ENCODE assay signal across 23 mouse cellular contexts in the genomic region with DNA sequence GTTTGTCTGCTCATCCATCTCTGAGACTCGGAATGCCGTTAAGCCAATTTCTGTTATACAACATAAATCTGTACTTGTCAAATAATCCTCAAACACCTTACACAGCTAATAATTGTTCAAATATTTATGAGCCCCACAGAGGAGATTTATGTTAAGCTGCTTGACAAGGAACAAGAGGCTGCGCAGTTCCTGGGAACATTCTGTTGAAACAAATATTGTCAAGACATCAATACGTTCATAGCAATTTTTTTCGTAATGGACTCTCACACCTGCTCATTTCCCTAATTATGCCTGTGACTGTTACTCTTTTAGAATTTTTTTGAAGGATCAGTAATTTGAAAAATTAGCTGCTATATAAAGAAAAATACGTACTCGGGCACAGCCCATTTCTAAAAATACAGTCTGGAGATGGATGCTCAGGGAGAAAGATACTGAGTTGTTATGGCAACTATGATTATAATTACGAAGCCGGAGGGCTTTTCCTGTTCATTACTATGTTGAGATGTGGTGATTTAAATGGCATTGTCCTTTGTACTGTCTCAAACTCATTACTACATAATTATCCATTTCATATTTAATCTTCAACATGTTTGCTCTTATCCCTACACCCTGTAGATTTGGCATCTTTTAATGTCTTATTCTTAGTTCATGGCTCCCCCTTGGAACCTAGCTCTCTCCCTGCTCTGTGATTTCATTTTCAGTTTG. TPM values are rescaled to one million over a fixed set of nuclear protein-coding genes. Genes with fewer than 3 reads are reported as not detected.
A peak's percentile ranks its signal among the peaks of the same experiment; 100 is the strongest.
DNase-seq lines count a peak whose midpoint lies in the region; ATAC-seq and TF ChIP-seq lines count a peak whose summit lies in the region.
"Had no signal": no experiment of that assay in that cellular context is flagged by ENCODE, and none has a peak within 500 bp of the region (broad histone marks: within the 10 kb centered on the region; RNA-seq: fewer than 3 reads in every experiment).

No protein-coding gene starts in this region.

- H3K9me3 ChIP-seq in forebrain, embryonic 12.5 days, result no peaks in the 10 kb centered on the region
- no peaks in the 10 kb centered on the region for H3K9me3 ChIP-seq in forebrain, embryonic 11.5 days (ENCODE audit: control insufficient read depth, low read length)
- H3K9me3 ChIP-seq in midbrain, embryonic 14.5 days (ENCODE audit: control insufficient read depth, low read length), result no peaks in the 10 kb centered on the region
- no peaks in the 10 kb centered on the region for H3K9me3 ChIP-seq in midbrain, embryonic 10.5 days (replicated peaks)
- H3K9me3 ChIP-seq in hindbrain, postnatal 0 days (ENCODE audit: low read length), result no peaks in the 10 kb centered on the region
- no peaks in the 10 kb centered on the region for H3K9me3 ChIP-seq in embryonic facial prominence, embryonic 10.5 days
- H3K9me3 ChIP-seq: heart, embryonic 13.5 days; intestine, embryonic 15.5 days; lung, embryonic 15.5 days; midbrain, embryonic 12.5 days had no signal

- H3K4me1 ChIP-seq in forebrain, embryonic 12.5 days, result peaks cover 19% of the 10 kb centered on the region
- peaks cover 7% of the 10 kb centered on the region; the same call in 1 of the 2 replicates for H3K4me1 ChIP-seq in forebrain, embryonic 11.5 days (replicated peaks; ENCODE audit: control insufficient read depth, insufficient read depth, low read length)
- peaks cover 21% of the 10 kb centered on the region for H3K4me1 ChIP-seq in midbrain, embryonic 14.5 days (ENCODE audit: control insufficient read depth, insufficient read depth, low read length)
- H3K4me1 ChIP-seq in midbrain, embryonic 10.5 days, result peaks cover 24% of the 10 kb centered on the region
- H3K4me1 ChIP-seq in hindbrain, postnatal 0 days (ENCODE audit: insufficient read depth, low read length), result peaks cover 16% of the 10 kb centered on the region
- peaks cover 17% of the 10 kb centered on the region for H3K4me1 ChIP-seq in embryonic facial prominence, embryonic 10.5 days

- DNase-seq in forebrain, embryonic 11.5 days (ENCODE audit: low spot score), result no peak
- DNase-seq in midbrain, embryonic 14.5 days, result peak; percentile 72
- no peak for DNase-seq in midbrain, embryonic 10.5 days (ENCODE audit: low spot score)
- DNase-seq in hindbrain, postnatal 0 days (ENCODE audit: low spot score), result peak; percentile 53
- DNase-seq in telencephalon, adult 2 months (ENCODE audit: low read depth, low spot score), result peak; percentile 60
- DNase-seq in urinary bladder, postnatal 14 days (ENCODE audit: low spot score), result no peak
- DNase-seq in embryonic facial prominence, embryonic 10.5 days (ENCODE audit: low spot score), result no peak
- DNase-seq: adrenal gland, postnatal 10 days; cerebellum, adult 11-12 months; cerebellum, postnatal 14 days; embryo, embryonic 11 days; heart, adult 11 months; kidney, postnatal 36 days; lung, postnatal 4 days; spleen, adult 18-20 months; thymus, postnatal 36 days had no signal

- H3K9ac ChIP-seq in forebrain, embryonic 12.5 days, result no peak overlapping the region
- H3K9ac ChIP-seq in forebrain, embryonic 11.5 days (ENCODE audit: low read length), result no peak overlapping the region
- H3K9ac ChIP-seq in midbrain, embryonic 14.5 days (replicated peaks; ENCODE audit: low read length), result no peak overlapping the region
- H3K9ac ChIP-seq in hindbrain, postnatal 0 days (replicated peaks; ENCODE audit: low read length), result no peak overlapping the region
- H3K9ac ChIP-seq: heart, embryonic 13.5 days; intestine, embryonic 15.5 days; liver, embryonic 14.5 days; lung, embryonic 15.5 days; midbrain, embryonic 12.5 days had no signal

- TF ChIP-seq CTCF in hindbrain, postnatal 0 days (IDR thresholded peaks at IDR 0.05; ENCODE audit: low read depth), result no peak

- H3K27me3 ChIP-seq in forebrain, embryonic 12.5 days, result peaks cover 31% of the 10 kb centered on the region
- H3K27me3 ChIP-seq in forebrain, embryonic 11.5 days (ENCODE audit: control insufficient read depth, insufficient read depth, low read length), result peaks cover 17% of the 10 kb centered on the region
- H3K27me3 ChIP-seq in midbrain, embryonic 14.5 days (ENCODE audit: control insufficient read depth, insufficient read depth, low read length), result peaks cover 9% of the 10 kb centered on the region; the same call in 1 of the 2 replicates
- H3K27me3 ChIP-seq in midbrain, embryonic 10.5 days (ENCODE audit: low read depth, poor library complexity, severe bottlenecking), result peaks cover 36% of the 10 kb centered on the region
- H3K27me3 ChIP-seq in hindbrain, postnatal 0 days (ENCODE audit: insufficient read depth, low read length), result no peaks in the 10 kb centered on the region
- peaks cover 38% of the 10 kb centered on the region for H3K27me3 ChIP-seq in embryonic facial prominence, embryonic 10.5 days (replicated peaks; ENCODE audit: low read depth, poor library complexity, severe bottlenecking)

- H3K36me3 ChIP-seq in forebrain, embryonic 12.5 days (replicated peaks), result no peaks in the 10 kb centered on the region
- H3K36me3 ChIP-seq in forebrain, embryonic 11.5 days (ENCODE audit: control insufficient read depth, insufficient read depth, low read length), result no peaks in the 10 kb centered on the region
- no peaks in the 10 kb centered on the region for H3K36me3 ChIP-seq in midbrain, embryonic 14.5 days (ENCODE audit: control insufficient read depth, insufficient read depth, low read length)
- H3K36me3 ChIP-seq in midbrain, embryonic 10.5 days, result no peaks in the 10 kb centered on the region
- H3K36me3 ChIP-seq in hindbrain, postnatal 0 days (ENCODE audit: insufficient read depth, low read length), result no peaks in the 10 kb centered on the region
- H3K36me3 ChIP-seq in embryonic facial prominence, embryonic 10.5 days (replicated peaks), result no peaks in the 10 kb centered on the region
- H3K36me3 ChIP-seq: heart, embryonic 13.5 days; intestine, embryonic 15.5 days; lung, embryonic 15.5 days; midbrain, embryonic 12.5 days had no signal

- ATAC-seq in forebrain, embryonic 12.5 days (ENCODE audit: low FRiP score), result peak; percentile 53; the same call in 1 of the 2 replicates
- no peak for ATAC-seq in forebrain, embryonic 11.5 days (replicated peaks; ENCODE audit: low FRiP score)
- ATAC-seq in midbrain, embryonic 14.5 days (ENCODE audit: low FRiP score, low TSS enrichment), result 0 out of 2 replicates have a peak, but pooled peaks have one; percentile 43
- ATAC-seq in hindbrain, postnatal 0 days, result peak; percentile 58
- ATAC-seq: intestine, embryonic 15.5 days; Patski had no signal

- H3K4me3 ChIP-seq in forebrain, embryonic 12.5 days (replicated peaks), result no peak overlapping the region
- no peak overlapping the region for H3K4me3 ChIP-seq in forebrain, embryonic 11.5 days (ENCODE audit: low read depth, low read length)
- no peak overlapping the region for H3K4me3 ChIP-seq in midbrain, embryonic 14.5 days (replicated peaks; ENCODE audit: low read depth, low read length)
- no peak overlapping the region for H3K4me3 ChIP-seq in midbrain, embryonic 10.5 days
- no peak overlapping the region for H3K4me3 ChIP-seq in hindbrain, postnatal 0 days (ENCODE audit: low read length)
- H3K4me3 ChIP-seq in embryonic facial prominence, embryonic 10.5 days, result no peak overlapping the region
- H3K4me3 ChIP-seq: heart, embryonic 13.5 days; intestine, embryonic 15.5 days; lung, embryonic 15.5 days; midbrain, embryonic 12.5 days had no signal

- peak overlapping the region; percentile 63; the same call in 1 of the 2 replicates for H3K27ac ChIP-seq in forebrain, embryonic 12.5 days
- H3K27ac ChIP-seq in forebrain, embryonic 11.5 days (ENCODE audit: low read depth, low read length), result no peak overlapping the region
- peak overlapping the region; percentile 50 for H3K27ac ChIP-seq in midbrain, embryonic 14.5 days (replicated peaks; ENCODE audit: low read depth, low read length)
- H3K27ac ChIP-seq in midbrain, embryonic 10.5 days (replicated peaks), result no peak overlapping the region
- peak overlapping the region; percentile 60 for H3K27ac ChIP-seq in hindbrain, postnatal 0 days
- no peak overlapping the region for H3K27ac ChIP-seq in embryonic facial prominence, embryonic 10.5 days (replicated peaks)
- H3K27ac ChIP-seq: heart, embryonic 13.5 days; intestine, embryonic 15.5 days; liver, embryonic 14.5 days; lung, embryonic 15.5 days had no signal

- no peak overlapping the region for H3K4me2 ChIP-seq in forebrain, embryonic 12.5 days
- no peak overlapping the region for H3K4me2 ChIP-seq in forebrain, embryonic 11.5 days (ENCODE audit: low read depth, low read length, severe bottlenecking)
- no peak overlapping the region for H3K4me2 ChIP-seq in midbrain, embryonic 14.5 days (ENCODE audit: low read length)
- no peak overlapping the region for H3K4me2 ChIP-seq in hindbrain, postnatal 0 days (ENCODE audit: low read depth, low read length)
- H3K4me2 ChIP-seq: heart, embryonic 13.5 days; intestine, embryonic 15.5 days; lung, embryonic 15.5 days; midbrain, embryonic 12.5 days had no signal

- WGBS in forebrain, embryonic 12.5 days, result 72% methylated on average over 9 of the region's 9 CpGs
- 85% methylated on average over 9 of the region's 9 CpGs for WGBS in forebrain, embryonic 11.5 days
- 47% methylated on average over 9 of the region's 9 CpGs for WGBS in midbrain, embryonic 14.5 days
- WGBS in midbrain, embryonic 10.5 days, result 90% methylated on average over 9 of the region's 9 CpGs
- WGBS in hindbrain, postnatal 0 days, result 57% methylated on average over 9 of the region's 9 CpGs
- 92% methylated on average over 9 of the region's 9 CpGs for WGBS in embryonic facial prominence, embryonic 10.5 days

RNA-seq across cellular contexts. Expression of a gene that starts 3.9 kb away (rescaled TPM):
- polyA plus RNA-seq in forebrain, embryonic 12.5 days (2016; fragmentation: Nextera tagmentation; extraction: Ambion mirVana), result 3.1 and 5.1 TPM in 2 replicates
- polyA plus RNA-seq in forebrain, embryonic 11.5 days (2014; fragmentation: Nextera tagmentation; extraction: Ambion mirVana), result 2.9 and 3.7 TPM in 2 replicates
- polyA plus RNA-seq in midbrain, embryonic 14.5 days (2014; fragmentation: Nextera tagmentation; extraction: Ambion mirVana), result 1.1 and 1.3 TPM in 2 replicates
- 0.93 and 0.94 TPM in 2 replicates for polyA plus RNA-seq in midbrain, embryonic 10.5 days (2016; fragmentation: Nextera tagmentation; extraction: Ambion mirVana)
- 2.3 and 3.3 TPM in 2 replicates for total RNA-seq in hindbrain, postnatal 0 days (2014; rRNA removed)
- 2.5 and 3.4 TPM in 2 replicates for polyA plus RNA-seq in hindbrain, postnatal 0 days (2015; fragmentation: Nextera tagmentation; extraction: Ambion mirVana)
- 0.91 and 2.5 TPM in 2 replicates for polyA plus RNA-seq in embryonic facial prominence, embryonic 10.5 days (2016; fragmentation: Nextera tagmentation; extraction: Ambion mirVana)
- polyA plus RNA-seq: Patski had no signal

Comparison
In these comparisons a context has a peak if more than half of its experiments do, and no peak if none do; other contexts are left out.
1. H3K27ac ChIP-seq: peak in forebrain, embryonic 12.5 days (single experiment), midbrain, embryonic 14.5 days (single experiment) and hindbrain, postnatal 0 days (single experiment); none in forebrain, embryonic 11.5 days (single experiment), midbrain, embryonic 10.5 days (single experiment) and embryonic facial prominence, embryonic 10.5 days (single experiment).
2. DNase-seq: peak in midbrain, embryonic 14.5 days (single experiment), hindbrain, postnatal 0 days (single experiment) and telencephalon, adult 2 months (single experiment); none in forebrain, embryonic 11.5 days (single experiment), midbrain, embryonic 10.5 days (single experiment), urinary bladder, postnatal 14 days (single experiment) and embryonic facial prominence, embryonic 10.5 days (single experiment).